Mouse (Mus musculus) heart, postnatal 25 days (tissue): ENCODE results near the gene Ddah2. TPM values are rescaled to one million over a fixed set of nuclear protein-coding genes. Genes with fewer than 3 reads are reported as not detected.

ENCODE experiments used
- DNase-seq: peaks from one replicate; pipeline ENCODE4 v3.0.0; 2022; ENCODE audit warnings: low spot score
- intact Hi-C: fragments of 180-260 bp; cut with DNase I; formaldehyde crosslinking; loops from one replicate; pipeline ENCODE4 v1.15.1; 2025
- total RNA-seq, 2 experiments: library from RNA; stranded (reverse); gene quantifications; 2 replicates each; pipeline ENCODE4 v1.2.3; 2021

Ddah2 gene
- total RNA-seq, 2 experiments from 2014 or later: 27.7 to 31.3 TPM

- no peak for DNase-seq
- intact Hi-C loops: no loop called here
Observed at GRCm38 (mm10) chr17:35094475-35095365, 35.9 kb downstream of the Ddah2 start.

- no peak for DNase-seq
- intact Hi-C loops: no loop called here
Observed at GRCm38 (mm10) chr17:35096597-35096996, 37.8 kb downstream of the Ddah2 start.

- DNase-seq: no peak
- intact Hi-C loops: no loop called here
Observed at GRCm38 (mm10) chr17:35097164-35097655, 38.4 kb downstream of the Ddah2 start.

GRCm38 (mm10) chr17:35100196-35100765 lies 41.4 kb downstream of the Ddah2 start:
- intact Hi-C loops: no loop called here
- no peak for DNase-seq

GRCm38 (mm10) chr17:35101161-35101560 lies 42.3 kb downstream of the Ddah2 start:
- no peak for DNase-seq
- intact Hi-C loops: no loop called here

- intact Hi-C loops: no loop called here
- no peak for DNase-seq
Observed at GRCm38 (mm10) chr17:35102299-35102698, 43.5 kb downstream of the Ddah2 start.

- intact Hi-C loops: no loop called here
- DNase-seq: no peak
Observed at GRCm38 (mm10) chr17:35103221-35103690, 44.4 kb downstream of the Ddah2 start.

GRCm38 (mm10) chr17:35104079-35104478 lies 45.2 kb downstream of the Ddah2 start:
- no peak for DNase-seq
- intact Hi-C loops: no loop called here

- intact Hi-C loops: no loop called here
Observed at GRCm38 (mm10) chr17:35104754-35105153, 45.9 kb downstream of the Ddah2 start.

GRCm38 (mm10) chr17:35105740-35106389 lies 47.0 kb downstream of the Ddah2 start:
- intact Hi-C loops: loop anchor here (1.0 kb wide), 1 partner anchor 85 kb away; no protein-coding TSS in a partner anchor
- no peak for DNase-seq

More at GRCm38 (mm10) chr17:35104754-35105153, 45.9 kb downstream of the Ddah2 start:
- no peak for DNase-seq

- no peak for DNase-seq
- intact Hi-C loops: loop anchor here (1.0 kb wide), 1 partner anchor 85 kb away; no protein-coding TSS in a partner anchor
Observed at GRCm38 (mm10) chr17:35106522-35106921, 47.7 kb downstream of the Ddah2 start.

GRCm38 (mm10) chr17:35108097-35108496 lies 49.3 kb downstream of the Ddah2 start, which contains the start of gene Ly6g5c:
TSS of gene Ly6g5c (plus strand) at chr17:35108279.
- intact Hi-C loops: no loop called here
- no peak for DNase-seq

Other genes starting within 250 kb of the Ddah2 start
- gene Stk19, start 222.1 kb upstream of the Ddah2 start, total RNA-seq: 10 to 100 TPM in 1 of 2 experiments, 1 to 10 TPM in 1; 9.4 to 12.7 TPM
- 10 to 100 TPM; 11.1 to 11.6 TPM for gene Dxo, start 222.0 kb upstream of the Ddah2 start, total RNA-seq
- gene Skiv2l, start 208.8 kb upstream of the Ddah2 start, total RNA-seq: 10 to 100 TPM; 18.4 to 22.6 TPM
- 10 to 100 TPM; 15.5 to 16.7 TPM for gene Nelfe, start 208.6 kb upstream of the Ddah2 start, total RNA-seq
- gene Cfb, start 196.5 kb upstream of the Ddah2 start, total RNA-seq: 1 to 10 TPM; 2.8 to 6.0 TPM
- 1 to 10 TPM; 6.4 to 7.4 TPM for gene Zbtb12, start 179.6 kb upstream of the Ddah2 start, total RNA-seq
- gene Gm20547, start 177.0 kb upstream of the Ddah2 start, total RNA-seq: under 1 TPM in 1 of 2 experiments, not detected in 1; 0.08 TPM
- gene C2, start 160.8 kb upstream of the Ddah2 start, total RNA-seq: 1 to 10 TPM; 2.8 to 4.1 TPM
- 10 to 100 TPM; 37.6 to 39.1 TPM for gene Ehmt2, start 160.6 kb upstream of the Ddah2 start, total RNA-seq
- not detected for gene Slc44a4, start 144.6 kb upstream of the Ddah2 start, total RNA-seq
- gene Neu1, start 127.8 kb upstream of the Ddah2 start, total RNA-seq: 10 to 100 TPM; 12.7 to 14.1 TPM
- 1 to 10 TPM; 1.9 to 6.9 TPM for gene Hspa1b, start 99.8 kb upstream of the Ddah2 start, total RNA-seq
- not detected for gene Gm20481, start 89.1 kb upstream of the Ddah2 start, total RNA-seq
- 1 to 10 TPM; 2.9 to 7.7 TPM for gene Hspa1a, start 86.9 kb upstream of the Ddah2 start, total RNA-seq
- 1 to 10 TPM; 6.9 to 8.1 TPM for gene Hspa1l, start 86.3 kb upstream of the Ddah2 start, total RNA-seq
- 10 to 100 TPM; 19.0 to 19.1 TPM for gene Lsm2, start 77.2 kb upstream of the Ddah2 start, total RNA-seq
- 10 to 100 TPM; 25.7 to 26.9 TPM for gene Vars, start 58.0 kb upstream of the Ddah2 start, total RNA-seq
- gene Vwa7, start 42.5 kb upstream of the Ddah2 start, total RNA-seq: 1 to 10 TPM; 7.3 to 7.7 TPM
- gene Sapcd1, start 31.0 kb upstream of the Ddah2 start, total RNA-seq: not detected
- 1 to 10 TPM in 1 of 2 experiments, under 1 TPM in 1; 0.57 to 1.3 TPM for gene Msh5, start 12.3 kb upstream of the Ddah2 start, total RNA-seq
- gene Clic1, start 9.1 kb upstream of the Ddah2 start, total RNA-seq: 10 to 100 TPM; 40.0 to 46.1 TPM
- not detected for gene Ly6g6c, start 6.4 kb downstream of the Ddah2 start, total RNA-seq
- under 1 TPM; 0.18 to 0.87 TPM for gene Mpig6b, start 7.1 kb downstream of the Ddah2 start, total RNA-seq
- gene Ly6g6e, start 17.9 kb downstream of the Ddah2 start, total RNA-seq: not detected
- under 1 TPM; 0.53 to 0.78 TPM for gene Ly6g6d, start 19.0 kb downstream of the Ddah2 start, total RNA-seq
- not detected for gene Ly6g6f, start 26.6 kb downstream of the Ddah2 start, total RNA-seq
- 10 to 100 TPM; 47.9 to 57.5 TPM for gene Abhd16a, start 30.2 kb downstream of the Ddah2 start, total RNA-seq
- not detected for gene Ly6g5c, start 49.2 kb downstream of the Ddah2 start, total RNA-seq
- under 1 TPM in 1 of 2 experiments, not detected in 1; 0.36 TPM for gene Ly6g5b, start 56.4 kb downstream of the Ddah2 start, total RNA-seq
- gene Gpank1, start 62.4 kb downstream of the Ddah2 start, total RNA-seq: 1 to 10 TPM; 6.3 to 9.5 TPM
- gene Csnk2b, start 63.0 kb downstream of the Ddah2 start, total RNA-seq: 100 to 1,000 TPM; 155 to 167 TPM
- 10 to 100 TPM; 27.0 to 27.1 TPM for gene D17H6S53E, start 67.3 kb downstream of the Ddah2 start, total RNA-seq
- gene Apom, start 73.0 kb downstream of the Ddah2 start, total RNA-seq: not detected
- gene Bag6, start 76.1 kb downstream of the Ddah2 start, total RNA-seq: 100 to 1,000 TPM; 222 to 232 TPM
- 100 to 1,000 TPM; 135 to 143 TPM for gene Prrc2a, start 105.9 kb downstream of the Ddah2 start, total RNA-seq
- 1 to 10 TPM; 2.3 to 3.5 TPM for gene Aif1, start 117.0 kb downstream of the Ddah2 start, total RNA-seq
- gene Lst1, start 129.4 kb downstream of the Ddah2 start, total RNA-seq: 1 to 10 TPM; 2.7 to 5.3 TPM
- 1 to 10 TPM; 1.4 to 1.8 TPM for gene Ltb, start 135.4 kb downstream of the Ddah2 start, total RNA-seq
- gene Tnf, start 143.0 kb downstream of the Ddah2 start, total RNA-seq: under 1 TPM; 0.56 to 0.60 TPM
- gene Lta, start 146.3 kb downstream of the Ddah2 start, total RNA-seq: not detected
- gene Gm16181, start 161.8 kb downstream of the Ddah2 start, total RNA-seq: under 1 TPM; 0.50 to 0.65 TPM
- gene Atp6v1g2, start 174.6 kb downstream of the Ddah2 start, total RNA-seq: 1 to 10 TPM; 2.5 to 2.8 TPM
- 1 to 10 TPM; 8.2 to 8.7 TPM for gene Nfkbil1, start 176.8 kb downstream of the Ddah2 start, total RNA-seq
- 10 to 100 TPM; 89.2 to 99.4 TPM for gene Ddx39b, start 182.7 kb downstream of the Ddah2 start, total RNA-seq
- 10 to 100 TPM; 84.3 to 89.6 TPM for gene H2-D1, start 203.7 kb downstream of the Ddah2 start, total RNA-seq